Mouse (Mus musculus): Measurements from ENCODE around the gene Grsf1. TPM values are rescaled to one million over a fixed set of nuclear protein-coding genes. Genes with fewer than 3 reads are reported as not detected.

Grsf1 gene
- polyA plus RNA-seq, 1 experiment from 2014 or later: 72.3 TPM

DNA sequence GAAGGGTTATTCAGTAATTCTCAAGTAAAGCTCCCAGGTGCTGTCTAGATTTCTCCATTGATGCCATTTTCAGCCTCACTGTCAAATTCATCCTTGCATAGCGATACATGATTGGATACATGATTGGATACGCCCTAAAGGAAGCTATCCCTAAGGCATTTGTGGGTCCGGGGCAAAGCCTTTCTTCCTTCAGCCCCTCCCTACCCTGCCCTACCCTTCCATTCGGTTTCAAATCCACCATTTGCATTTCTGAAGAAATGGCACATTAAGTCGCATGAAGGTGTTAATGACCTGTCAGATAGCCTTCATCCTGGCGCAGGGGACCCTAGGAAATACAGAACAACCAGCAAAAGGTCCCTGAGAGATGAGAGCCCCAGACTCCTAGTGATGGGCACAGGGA is 9.3 kb upstream of the Grsf1 start:
- Histone ChIP-seq H3K4me1 (0 out of 2 replicates have a peak, but pooled peaks cover 3% of the 10 kb centered on the region), H3K4me2 (replicated peaks) (no peak overlapping the region), H3K27ac (replicated peaks) (no peak overlapping the region), H3K4me3 (no peak overlapping the region), H3K9ac (replicated peaks) (no peak overlapping the region), H3K27me3 (no peaks in the 10 kb centered on the region), H3K9me3 (no peaks in the 10 kb centered on the region), H3K36me3 (no peaks in the 10 kb centered on the region)
- 19% methylated on average over 6 of the region's 6 CpGs for WGBS
- no peak for ATAC-seq (replicated peaks)

DNA sequence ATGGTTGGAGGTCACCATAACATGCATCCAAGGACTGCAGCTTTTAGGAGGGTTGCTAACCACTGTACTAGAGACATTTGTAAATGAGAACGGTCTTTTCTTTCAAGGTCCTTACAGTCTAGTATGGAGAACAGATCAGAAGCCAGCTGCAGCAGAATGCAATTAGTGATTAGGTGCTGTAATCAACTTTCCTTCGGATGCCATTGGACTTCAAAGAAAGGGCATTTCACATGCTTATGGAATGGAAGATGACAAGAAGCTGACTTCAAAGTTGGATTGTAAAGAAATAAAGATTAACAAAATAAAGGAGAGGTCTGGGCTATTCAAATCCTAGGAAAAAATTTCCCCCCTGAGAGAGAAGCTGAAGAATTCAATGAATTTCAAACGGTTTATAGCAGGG is 8.3 kb upstream of the Grsf1 start:
- H3K36me3 ChIP-seq: no peaks in the 10 kb centered on the region
- no peak for ATAC-seq (replicated peaks)
- H3K4me3 ChIP-seq: no peak overlapping the region
- no peaks in the 10 kb centered on the region for H3K9me3 ChIP-seq
- no peak overlapping the region for H3K27ac ChIP-seq (replicated peaks)
- no peak overlapping the region for H3K9ac ChIP-seq (replicated peaks)
- H3K27me3 ChIP-seq: no peaks in the 10 kb centered on the region
- no peak overlapping the region for H3K4me2 ChIP-seq (replicated peaks)
- H3K4me1 ChIP-seq: peaks cover 4% of the 10 kb centered on the region; the same call in 1 of the 2 replicates
- 38% methylated on average over 3 of the region's 3 CpGs for WGBS

DNA sequence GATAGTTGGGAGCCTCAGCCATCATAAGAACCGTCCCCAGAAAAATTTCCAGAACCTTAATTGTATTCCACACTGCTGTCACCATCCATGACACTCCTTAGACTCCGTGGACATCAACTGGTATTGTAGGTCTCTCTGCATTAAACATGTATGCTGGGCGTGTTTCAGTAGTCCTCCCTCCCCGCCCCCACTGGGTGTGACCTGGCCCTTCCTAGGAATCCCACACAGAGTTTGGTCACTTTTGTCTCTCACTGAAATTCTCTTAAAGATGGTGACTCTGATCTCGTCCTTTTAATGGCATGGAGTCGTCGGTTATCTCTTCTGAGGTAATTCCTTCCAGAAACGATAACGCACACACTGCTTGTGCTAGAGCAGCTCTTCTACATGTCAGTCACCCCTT is 7.7 kb upstream of the Grsf1 start:
- Histone ChIP-seq H3K27ac (replicated peaks) (no peak overlapping the region), H3K9me3 (no peaks in the 10 kb centered on the region), H3K27me3 (no peaks in the 10 kb centered on the region), H3K36me3 (no peaks in the 10 kb centered on the region), H3K4me2 (replicated peaks) (no peak overlapping the region), H3K4me1 (peaks cover 7% of the 10 kb centered on the region; the same call in 1 of the 2 replicates), H3K4me3 (no peak overlapping the region), H3K9ac (replicated peaks) (no peak overlapping the region)
- ATAC-seq (replicated peaks): no peak
- 92% methylated on average over 9 of the region's 9 CpGs for WGBS

DNA sequence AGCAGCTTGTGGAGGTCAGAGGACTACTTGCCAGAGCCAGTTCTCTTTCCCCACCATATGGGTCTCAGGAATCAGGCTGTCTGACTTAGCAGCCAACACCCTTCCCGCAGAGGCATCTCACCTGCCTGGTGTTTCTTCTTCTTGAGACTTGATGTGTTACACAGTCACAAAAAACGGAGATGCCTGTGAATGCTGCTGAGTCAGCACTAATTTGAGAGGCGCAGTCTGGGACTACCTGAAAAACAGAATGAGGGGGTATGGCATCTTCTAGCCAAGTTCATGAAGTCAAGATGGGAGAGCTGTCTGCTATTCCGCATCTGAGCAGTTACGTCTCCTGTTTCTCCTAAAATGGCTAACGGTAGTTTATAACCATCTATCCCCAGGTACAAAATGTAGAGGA is 4.6 kb upstream of the Grsf1 start:
- WGBS: 93% methylated on average over 6 of the region's 6 CpGs
- Histone ChIP-seq H3K9ac (replicated peaks) (no peak overlapping the region), H3K4me2 (replicated peaks) (no peak overlapping the region), H3K9me3 (no peaks in the 10 kb centered on the region), H3K4me1 (peaks cover 13% of the 10 kb centered on the region; the same call in 1 of the 2 replicates), H3K4me3 (no peak overlapping the region), H3K27me3 (no peaks in the 10 kb centered on the region), H3K27ac (replicated peaks) (no peak overlapping the region), H3K36me3 (no peaks in the 10 kb centered on the region)
- no peak for ATAC-seq (replicated peaks)

DNA sequence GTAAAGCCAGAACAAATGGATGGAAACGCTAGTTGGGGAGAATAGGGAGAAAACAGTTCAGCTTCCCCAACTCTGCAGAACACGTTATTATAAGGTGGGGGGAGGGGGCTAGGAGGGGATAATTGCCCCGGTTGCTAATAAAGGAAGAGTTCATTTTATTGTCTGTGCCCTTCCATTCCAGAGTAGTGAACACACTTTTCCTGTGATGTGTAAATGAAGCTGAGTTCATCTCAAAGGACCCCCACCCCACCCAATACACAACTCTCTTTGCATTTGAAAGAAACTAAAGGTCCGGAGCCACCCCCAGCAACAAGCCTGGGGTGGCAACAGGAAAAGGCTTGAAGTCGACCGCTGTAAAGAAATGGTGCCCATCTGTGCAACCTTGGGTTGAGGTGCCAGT is 3.4 kb upstream of the Grsf1 start:
- 13% methylated on average over 6 of the region's 6 CpGs for WGBS

DNA sequence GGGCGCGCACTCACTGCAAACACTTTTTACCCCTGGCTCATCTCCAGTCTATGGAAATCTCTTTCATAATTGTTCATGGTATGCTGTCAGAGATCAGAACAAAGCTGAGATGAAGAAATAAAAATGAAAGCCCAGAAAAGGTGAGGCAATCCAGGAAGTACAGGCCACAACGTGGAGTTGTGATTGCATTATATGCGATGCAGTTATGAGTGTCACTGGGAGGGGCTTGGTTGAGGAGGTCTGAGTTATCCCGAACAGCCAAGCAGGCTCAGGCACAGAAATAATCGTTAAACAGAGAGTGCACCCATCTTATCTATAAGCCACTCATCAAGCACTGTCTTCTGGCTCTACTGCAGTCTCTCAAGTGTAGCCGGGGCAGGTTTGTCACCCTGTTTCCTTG is 3.0 kb upstream of the Grsf1 start:
- no peak overlapping the region for H3K4me3 ChIP-seq
- no peaks in the 10 kb centered on the region for H3K9me3 ChIP-seq
- ATAC-seq (replicated peaks): no peak
- no peak overlapping the region for H3K27ac ChIP-seq (replicated peaks)
- no peaks in the 10 kb centered on the region for H3K27me3 ChIP-seq
- no peak overlapping the region for H3K9ac ChIP-seq (replicated peaks)
- H3K4me1 ChIP-seq: peaks cover 19% of the 10 kb centered on the region
- WGBS: 56% methylated on average over 7 of the region's 7 CpGs
- no peaks in the 10 kb centered on the region for H3K36me3 ChIP-seq
- no peak overlapping the region for H3K4me2 ChIP-seq (replicated peaks)

More for the DNA sequence above, 3.4 kb upstream of the Grsf1 start:
- no peak overlapping the region for H3K4me2 ChIP-seq (replicated peaks)
- H3K9ac ChIP-seq (replicated peaks): no peak overlapping the region
- H3K27me3 ChIP-seq: no peaks in the 10 kb centered on the region
- H3K4me1 ChIP-seq: peaks cover 15% of the 10 kb centered on the region
- ATAC-seq (replicated peaks): no peak
- no peak overlapping the region for H3K27ac ChIP-seq (replicated peaks)
- H3K36me3 ChIP-seq: no peaks in the 10 kb centered on the region
- H3K4me3 ChIP-seq: no peak overlapping the region
- H3K9me3 ChIP-seq: no peaks in the 10 kb centered on the region

DNA sequence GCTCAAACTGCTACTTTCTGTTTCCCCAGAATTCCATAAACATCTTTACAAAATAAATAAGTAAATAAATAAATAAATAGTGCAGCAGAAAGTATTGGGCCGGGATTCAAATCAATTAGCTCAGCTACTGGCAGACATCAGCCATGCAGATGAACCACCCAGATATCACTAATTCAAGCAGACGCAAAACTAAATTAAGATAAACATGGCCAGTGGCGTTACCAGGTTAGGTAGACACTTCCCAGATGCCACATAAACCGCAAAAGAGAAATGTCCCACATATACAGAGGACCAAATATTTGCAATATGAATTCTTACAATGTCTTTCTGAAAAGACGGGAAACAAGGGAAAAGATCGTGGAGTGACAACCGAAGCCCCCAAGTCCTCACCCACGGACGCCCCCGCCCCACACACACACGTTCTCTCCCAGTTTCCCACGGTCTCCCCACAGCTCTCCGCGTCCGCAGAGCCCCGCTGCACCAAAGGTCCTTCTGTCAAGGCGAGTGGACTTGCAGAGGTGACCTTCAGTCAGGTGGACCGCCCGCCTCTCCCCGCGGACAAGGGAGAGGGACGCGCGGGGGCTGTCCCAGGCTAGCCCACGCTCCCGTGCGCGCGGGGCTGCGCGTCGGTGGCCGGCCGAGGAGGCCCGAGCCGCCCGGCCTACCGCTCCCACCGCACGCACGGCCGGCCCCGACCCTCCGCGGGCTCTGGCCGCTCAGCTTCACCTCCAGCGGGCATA is 1.1 kb downstream of the Grsf1 start:
- peaks cover 30% of the 10 kb centered on the region for H3K36me3 ChIP-seq
- no peaks in the 10 kb centered on the region for H3K27me3 ChIP-seq
- H3K9ac ChIP-seq (replicated peaks): peak overlapping the region; percentile 92
- under 1% methylated on average over 47 of the region's 47 CpGs for WGBS
- H3K4me3 ChIP-seq: peak overlapping the region; percentile 87
- peak overlapping the region; percentile 80 for H3K4me2 ChIP-seq (replicated peaks)
- peak; percentile 59 for ATAC-seq (replicated peaks)
- peak overlapping the region; percentile 97 for H3K27ac ChIP-seq (replicated peaks)
- H3K9me3 ChIP-seq: no peaks in the 10 kb centered on the region
- H3K4me1 ChIP-seq: peaks cover 31% of the 10 kb centered on the region

DNA sequence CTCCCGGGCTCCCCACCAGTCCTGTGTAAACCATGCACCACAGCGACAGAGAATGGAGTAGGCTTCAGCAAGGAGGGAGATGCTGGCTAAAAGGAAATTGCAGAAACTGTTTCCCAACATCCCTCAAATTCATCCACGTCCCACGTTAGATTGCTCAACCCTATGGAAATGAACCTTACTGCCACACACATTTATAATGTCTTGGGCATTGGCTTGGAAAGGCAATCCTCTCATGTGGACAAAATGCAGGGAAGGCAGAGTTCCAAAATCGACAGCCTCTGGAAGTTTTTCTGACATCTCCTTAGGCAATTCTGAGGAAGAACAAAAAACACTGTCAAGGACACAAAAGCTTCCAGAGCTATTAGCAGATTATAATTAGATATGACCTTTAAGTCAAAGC is 12.1 kb downstream of the Grsf1 start:
- Histone ChIP-seq H3K36me3 (peaks cover 77% of the 10 kb centered on the region), H3K27ac (replicated peaks) (no peak overlapping the region), H3K9ac (replicated peaks) (no peak overlapping the region), H3K9me3 (no peaks in the 10 kb centered on the region), H3K4me3 (no peak overlapping the region), H3K4me2 (replicated peaks) (no peak overlapping the region), H3K4me1 (no peaks in the 10 kb centered on the region), H3K27me3 (no peaks in the 10 kb centered on the region)
- ATAC-seq (replicated peaks): no peak
- 83% methylated on average over 5 of the region's 5 CpGs for WGBS

DNA sequence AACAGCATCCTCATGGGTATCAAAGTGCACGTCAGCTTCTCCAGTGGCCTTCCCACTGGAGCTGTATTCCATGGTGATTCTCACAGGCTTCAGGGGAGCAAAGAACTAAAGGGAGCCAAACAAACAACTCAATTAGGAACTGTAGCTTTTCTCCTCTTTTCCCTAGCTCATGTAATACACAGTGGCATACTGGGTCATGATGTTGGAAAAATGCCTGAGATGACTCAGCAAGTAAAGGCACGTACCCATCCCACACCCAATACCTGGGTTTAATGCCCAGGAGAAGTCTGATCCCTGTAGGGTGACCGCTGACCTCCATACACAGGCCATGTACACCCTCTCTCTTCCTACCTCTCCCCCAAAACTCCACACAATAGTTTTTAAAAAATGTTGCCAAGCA is 12.8 kb downstream of the Grsf1 start:
- H3K9ac ChIP-seq (replicated peaks): no peak overlapping the region
- H3K4me1 ChIP-seq: no peaks in the 10 kb centered on the region
- no peaks in the 10 kb centered on the region for H3K27me3 ChIP-seq
- WGBS: 95% methylated on average over 3 of the region's 3 CpGs
- H3K36me3 ChIP-seq: peaks cover 77% of the 10 kb centered on the region
- H3K4me3 ChIP-seq: no peak overlapping the region
- H3K27ac ChIP-seq (replicated peaks): no peak overlapping the region
- H3K4me2 ChIP-seq (replicated peaks): no peak overlapping the region
- H3K9me3 ChIP-seq: no peaks in the 10 kb centered on the region
- no peak for ATAC-seq (replicated peaks)

DNA sequence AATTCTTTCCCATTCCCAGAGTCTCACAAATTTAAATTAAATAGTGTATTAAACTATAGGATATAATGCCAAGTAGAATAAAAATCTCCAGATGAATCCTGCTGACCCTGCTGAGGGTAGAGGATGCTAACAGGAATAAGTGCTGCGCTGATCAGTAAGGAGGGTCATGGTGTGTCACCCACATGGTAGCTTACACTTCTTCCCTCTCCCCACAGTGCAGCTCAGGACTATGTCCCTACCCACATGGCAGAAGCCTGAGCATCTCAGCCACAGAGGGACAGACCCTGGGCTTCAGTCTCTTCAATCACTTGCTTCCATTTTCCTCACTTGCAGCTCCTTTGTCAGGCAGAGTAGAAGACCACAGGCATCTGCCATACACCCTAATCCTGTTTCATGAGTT is 18.1 kb downstream of the Grsf1 start:
- no peaks in the 10 kb centered on the region for H3K4me1 ChIP-seq
- no peaks in the 10 kb centered on the region for H3K9me3 ChIP-seq
- no peak overlapping the region for H3K9ac ChIP-seq (replicated peaks)
- peaks cover 60% of the 10 kb centered on the region for H3K36me3 ChIP-seq
- no peak overlapping the region for H3K4me3 ChIP-seq
- 92% methylated on average over 1 of the region's 1 CpGs for WGBS
- no peak overlapping the region for H3K27ac ChIP-seq (replicated peaks)
- H3K27me3 ChIP-seq: no peaks in the 10 kb centered on the region
- ATAC-seq (replicated peaks): 0 out of 2 replicates have a peak, but pooled peaks have one; percentile 14
- no peak overlapping the region for H3K4me2 ChIP-seq (replicated peaks)

DNA sequence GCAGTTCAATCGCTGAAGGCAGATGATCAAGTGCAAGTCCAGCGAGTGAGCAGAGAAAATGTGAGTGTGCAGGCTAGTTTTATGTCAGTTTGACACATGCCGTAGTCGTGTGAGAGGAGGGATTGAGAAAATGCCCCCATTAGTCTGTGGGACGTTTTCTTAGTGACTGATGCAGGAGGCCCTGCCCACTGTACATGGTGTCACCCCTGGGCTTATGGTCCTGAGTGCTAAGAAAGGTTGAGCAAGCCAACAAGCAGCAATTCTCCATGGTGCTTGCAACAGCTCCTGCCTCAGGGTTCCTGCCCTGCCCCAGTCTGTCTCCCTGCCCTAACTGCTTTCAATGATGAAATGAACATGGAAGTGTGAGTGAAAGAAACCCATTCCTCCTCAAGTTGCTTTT is 23.4 kb downstream of the Grsf1 start:
- Histone ChIP-seq H3K27ac (replicated peaks) (no peak overlapping the region), H3K9me3 (no peaks in the 10 kb centered on the region), H3K4me1 (no peaks in the 10 kb centered on the region), H3K4me2 (replicated peaks) (no peak overlapping the region), H3K36me3 (peaks cover 74% of the 10 kb centered on the region), H3K4me3 (no peak overlapping the region), H3K27me3 (no peaks in the 10 kb centered on the region), H3K9ac (replicated peaks) (no peak overlapping the region)
- 82% methylated on average over 5 of the region's 5 CpGs for WGBS
- ATAC-seq (replicated peaks): no peak

DNA sequence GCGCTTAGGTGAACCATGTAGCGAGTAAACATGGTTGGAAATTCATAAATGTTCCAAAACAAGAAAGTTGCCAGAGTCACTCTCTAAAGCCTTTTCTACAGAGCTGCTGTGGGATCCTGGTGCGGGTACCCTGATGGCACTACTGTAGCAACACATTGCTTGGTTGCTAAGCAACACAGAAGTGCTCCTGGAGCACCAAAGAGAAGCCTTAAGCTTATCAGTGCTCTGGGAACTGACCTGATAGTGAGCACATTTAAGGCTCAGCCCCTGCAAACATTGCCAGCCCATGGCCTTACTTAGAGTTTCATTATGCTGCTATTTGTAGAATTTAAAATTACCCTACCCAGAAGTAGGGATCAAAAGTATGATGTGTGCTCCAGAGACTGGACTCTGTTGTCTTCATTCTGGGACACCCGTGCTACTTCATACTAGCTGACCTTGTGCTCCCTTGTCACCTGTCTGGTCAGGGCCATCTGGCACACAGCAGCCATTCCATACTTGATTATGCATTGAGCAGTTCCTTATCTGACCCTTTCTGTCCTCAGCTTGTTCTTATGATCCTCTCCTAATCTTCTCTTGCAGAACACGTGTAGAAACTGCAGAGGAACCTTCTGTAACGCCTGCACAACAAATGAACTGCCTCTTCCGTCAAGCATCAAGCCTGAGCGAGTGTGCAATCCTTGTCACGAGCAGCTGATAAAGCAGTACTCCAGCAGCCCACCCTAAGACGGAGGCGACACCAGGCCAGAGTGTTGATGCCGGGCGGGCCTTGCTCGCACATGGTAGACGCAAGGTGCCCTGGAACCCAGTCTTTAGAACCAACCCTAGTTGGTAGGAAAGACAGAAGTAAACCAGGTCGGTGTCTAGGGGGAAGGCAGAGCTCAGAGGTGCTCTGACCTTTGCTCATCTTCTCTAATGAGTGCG is 26.5 kb downstream of the Grsf1 start:
- no peak overlapping the region for H3K4me2 ChIP-seq (replicated peaks)
- no peaks in the 10 kb centered on the region for H3K27me3 ChIP-seq
- ATAC-seq (replicated peaks): no peak
- H3K9me3 ChIP-seq: no peaks in the 10 kb centered on the region
- no peak overlapping the region for H3K4me3 ChIP-seq
- no peak overlapping the region for H3K9ac ChIP-seq (replicated peaks)
- 94% methylated on average over 17 of the region's 17 CpGs for WGBS
- no peak overlapping the region for H3K27ac ChIP-seq (replicated peaks)
- peaks cover 85% of the 10 kb centered on the region for H3K36me3 ChIP-seq
- no peaks in the 10 kb centered on the region for H3K4me1 ChIP-seq
